In genomic region chr4:26555690-26556089, GRCm38 (mm10) we compare ENCODE assay signal across 26 mouse cellular contexts.
"Had no signal": no experiment of that assay in that cellular context is flagged by ENCODE, and none has a peak within 500 bp of the region (broad histone marks: within the 10 kb centered on the region; RNA-seq: fewer than 3 reads in every experiment).

No protein-coding gene starts in this region.

- H3K4me1 ChIP-seq: heart, embryonic 10.5 days; heart, embryonic 12.5 days; hindbrain, embryonic 10.5 days; hindbrain, embryonic 12.5 days; intestine, embryonic 15.5 days; limb, embryonic 10.5 days; limb, embryonic 12.5 days; liver, embryonic 13.5 days had no signal

- DNase-seq: gastrocnemius, adult 2 months; gastrocnemius, postnatal 10 days; gastrocnemius, postnatal 25 days; heart, adult 18-20 months; heart, postnatal 10 days; heart, postnatal 4 days; kidney, adult 18-20 months; kidney, adult 8-10 months; kidney, postnatal 10 days; kidney, postnatal 25 days; kidney, postnatal 4 days; liver; liver, embryonic 13.5 days had no signal

- H3K27me3 ChIP-seq: heart, embryonic 12.5 days; hindbrain, embryonic 12.5 days; intestine, embryonic 15.5 days; limb, embryonic 12.5 days; liver, embryonic 13.5 days had no signal

- H3K27ac ChIP-seq: gastrocnemius, adult 2 months; heart, embryonic 10.5 days; hindbrain, embryonic 10.5 days; hindbrain, embryonic 12.5 days; hindbrain, embryonic 14.5 days; intestine, embryonic 15.5 days; layer of hippocampus, adult 2 months; left cerebral cortex, adult 2 months; limb, embryonic 10.5 days; limb, embryonic 12.5 days; liver, embryonic 13.5 days had no signal

- H3K9me3 ChIP-seq: heart, embryonic 10.5 days; heart, embryonic 12.5 days; hindbrain, embryonic 12.5 days; intestine, embryonic 15.5 days; limb, embryonic 10.5 days; limb, embryonic 12.5 days had no signal

- H3K4me3 ChIP-seq: gastrocnemius, adult 2 months; heart, embryonic 10.5 days; heart, embryonic 12.5 days; hindbrain, embryonic 10.5 days; hindbrain, embryonic 12.5 days; intestine, embryonic 15.5 days; layer of hippocampus, adult 2 months; left cerebral cortex, adult 2 months; limb, embryonic 10.5 days; limb, embryonic 12.5 days; liver, embryonic 13.5 days had no signal

- ATAC-seq: inflammation-experienced regulatory T-cells, adult 6 months; intestine, embryonic 15.5 days; intestine, postnatal 0 days had no signal

- H3K9ac ChIP-seq: heart, embryonic 12.5 days; hindbrain, embryonic 12.5 days; hindbrain, embryonic 14.5 days; intestine, embryonic 15.5 days; limb, embryonic 12.5 days; liver, embryonic 13.5 days had no signal

- H3K36me3 ChIP-seq: heart, embryonic 10.5 days; heart, embryonic 12.5 days; hindbrain, embryonic 10.5 days; hindbrain, embryonic 12.5 days; intestine, embryonic 15.5 days; limb, embryonic 10.5 days; limb, embryonic 12.5 days; liver, embryonic 13.5 days had no signal

- H3K4me2 ChIP-seq: heart, embryonic 12.5 days; hindbrain, embryonic 12.5 days; hindbrain, embryonic 14.5 days; intestine, embryonic 15.5 days; limb, embryonic 12.5 days; liver, embryonic 11.5 days; liver, embryonic 13.5 days had no signal
